Mouse (Mus musculus): ENCODE results near the gene Gzmf. TPM values are rescaled to one million over a fixed set of nuclear protein-coding genes. Genes with fewer than 3 reads are reported as not detected.

The Gzmf gene
- polyA plus RNA-seq (2012; rRNA removed), result 0.03 and 0.17 TPM in 2 replicates

DNA sequence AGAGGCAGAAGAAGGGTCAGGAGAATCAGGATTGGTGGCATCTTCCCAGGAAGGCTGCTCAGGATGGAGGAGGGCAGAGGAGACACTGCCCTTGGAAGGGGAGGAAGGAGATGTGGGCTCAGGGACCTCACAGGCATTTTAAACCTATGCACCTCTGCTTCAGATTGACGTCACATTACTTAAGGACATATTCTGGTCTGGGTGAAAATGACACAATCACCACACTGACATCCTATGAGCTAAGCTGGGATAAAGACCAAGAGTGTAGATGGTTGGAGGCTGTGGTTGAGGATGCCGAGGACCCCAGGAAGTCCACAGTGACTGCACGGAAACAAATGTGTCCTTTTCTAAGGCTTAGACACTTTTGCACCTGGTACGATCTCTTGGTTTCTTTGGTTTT is at the start of gene Gzmf:
Gene Gzmf, minus strand, starts transcription at position 101 of the 400 bp plus-strand sequence.

DNA sequence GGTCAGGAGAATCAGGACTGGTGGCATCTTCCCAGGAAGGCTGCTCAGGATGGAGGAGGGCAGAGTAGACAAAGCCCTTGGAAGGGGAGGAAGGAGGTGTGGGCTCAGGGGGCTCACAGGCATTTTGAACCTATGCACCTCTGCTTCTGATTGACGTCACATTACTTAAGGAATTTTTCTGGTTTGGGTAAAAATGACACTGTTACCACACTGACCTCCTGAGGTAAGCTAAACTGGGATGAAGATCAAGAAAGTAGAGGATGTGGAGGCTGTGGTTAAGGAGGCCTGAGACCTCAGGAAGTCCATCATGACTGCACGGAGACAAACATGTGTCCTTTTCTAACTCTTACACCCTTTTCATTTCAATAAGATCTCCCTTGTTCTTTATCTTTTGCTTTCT is 23.3 kb upstream of the Gzmf start, which contains the start of gene Gzmc:
Gene Gzmc, minus strand, starts transcription at position 101 of the 400 bp plus-strand sequence.

DNA sequence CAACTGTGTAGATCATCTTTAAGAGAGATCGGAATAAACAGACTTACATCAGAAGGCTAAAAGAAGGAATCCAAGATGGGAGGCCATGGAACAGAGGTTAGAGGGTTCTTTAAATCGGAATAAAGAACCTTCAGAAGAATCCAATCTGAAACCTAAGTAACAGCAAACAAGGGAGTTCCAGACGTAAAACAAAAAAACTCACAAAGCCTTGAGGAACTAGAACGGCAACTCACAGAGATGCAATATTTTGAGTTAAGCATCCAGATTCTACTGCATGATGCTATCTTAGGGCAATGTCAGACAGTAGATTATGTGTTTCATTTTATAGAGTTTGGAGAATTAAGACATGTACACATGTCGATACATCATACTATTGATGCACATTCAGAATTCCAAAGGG is 36.7 kb downstream of the Gzmf start, which contains the start of gene Gzmn:
Gene Gzmn, minus strand, starts transcription at position 101 of the 400 bp plus-strand sequence.

DNA sequence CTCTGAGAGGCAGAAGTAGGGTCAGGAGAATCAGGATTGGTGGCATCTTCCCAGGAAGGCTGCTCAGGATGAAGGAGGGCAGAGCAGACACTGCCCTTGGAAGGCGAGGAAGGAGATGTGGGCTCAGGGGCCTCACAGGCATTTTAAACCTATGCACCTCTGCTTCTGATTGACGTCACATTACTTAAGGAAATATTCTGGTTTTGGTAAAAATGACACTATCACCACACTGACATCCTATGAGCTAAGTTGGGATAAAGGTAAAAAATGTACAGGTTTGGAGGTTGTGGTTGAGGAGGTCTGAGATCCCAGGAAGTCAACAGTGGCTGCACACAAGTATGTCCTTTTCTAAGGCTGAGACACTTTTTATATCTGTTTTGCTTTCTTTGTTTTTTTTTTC is 51.7 kb downstream of the Gzmf start, which contains the start of gene Gzmg:
Gene Gzmg, minus strand, starts transcription at position 101 of the 400 bp plus-strand sequence.

Other genes starting within 250 kb of the Gzmf start
- 0.02 TPM in 1 of 2 replicates, not detected in the other for gene Mcpt1, start 193.4 kb downstream of the Gzmf start, polyA plus RNA-seq (2012; rRNA removed)
- gene Mcpt9, start 180.9 kb downstream of the Gzmf start, polyA plus RNA-seq (2012; rRNA removed), result not detected in 2 replicates
- gene Mcpt2, start 169.4 kb downstream of the Gzmf start, polyA plus RNA-seq (2012; rRNA removed), result 0.03 and 0.05 TPM in 2 replicates
- gene Mcpt4, start 149.1 kb downstream of the Gzmf start, polyA plus RNA-seq (2012; rRNA removed), result not detected in 2 replicates
- 1.3 and 1.4 TPM in 2 replicates for gene Mcpt8, start 126.1 kb downstream of the Gzmf start, polyA plus RNA-seq (2012; rRNA removed)
- gene Ctsg, start 108.8 kb downstream of the Gzmf start, polyA plus RNA-seq (2012; rRNA removed), result 28.2 and 49.2 TPM in 2 replicates
- gene Gzme, start 90.8 kb downstream of the Gzmf start, polyA plus RNA-seq (2012; rRNA removed), result 0.06 TPM in 1 of 2 replicates, not detected in the other
- gene Gzmd, start 78.8 kb downstream of the Gzmf start, polyA plus RNA-seq (2012; rRNA removed), result 0.12 TPM in 1 of 2 replicates, not detected in the other
- 0.03 and 0.05 TPM in 2 replicates for gene Gzmg, start 51.8 kb downstream of the Gzmf start, polyA plus RNA-seq (2012; rRNA removed)
- gene Gzmn, start 36.8 kb downstream of the Gzmf start, polyA plus RNA-seq (2012; rRNA removed), result not detected in 2 replicates
- 0.03 TPM in 1 of 2 replicates, not detected in the other for gene Gzmc, start 23.2 kb upstream of the Gzmf start, polyA plus RNA-seq (2012; rRNA removed)
- gene Gzmb, start 50.8 kb upstream of the Gzmf start, polyA plus RNA-seq (2012; rRNA removed), result 0.05 and 0.06 TPM in 2 replicates
- gene Atp12a, start 153.7 kb upstream of the Gzmf start, polyA plus RNA-seq (2012; rRNA removed), result not detected in 2 replicates
- 0.92 and 1.1 TPM in 2 replicates for gene Rnf17, start 191.2 kb upstream of the Gzmf start, polyA plus RNA-seq (2012; rRNA removed)